Mouse (Mus musculus): Measurements from ENCODE around the gene Tjp3. TPM values are rescaled to one million over a fixed set of nuclear protein-coding genes. Genes with fewer than 3 reads are reported as not detected.

The Tjp3 gene
- polyA plus RNA-seq (2017; shearing (Covaris generic)) = 28.8 TPM

GRCm38 (mm10) chr10:81291511-81292104, at the start of gene Tjp3:
Gene Tjp3, minus strand, starts transcription at chr10:81291581.

DNA sequence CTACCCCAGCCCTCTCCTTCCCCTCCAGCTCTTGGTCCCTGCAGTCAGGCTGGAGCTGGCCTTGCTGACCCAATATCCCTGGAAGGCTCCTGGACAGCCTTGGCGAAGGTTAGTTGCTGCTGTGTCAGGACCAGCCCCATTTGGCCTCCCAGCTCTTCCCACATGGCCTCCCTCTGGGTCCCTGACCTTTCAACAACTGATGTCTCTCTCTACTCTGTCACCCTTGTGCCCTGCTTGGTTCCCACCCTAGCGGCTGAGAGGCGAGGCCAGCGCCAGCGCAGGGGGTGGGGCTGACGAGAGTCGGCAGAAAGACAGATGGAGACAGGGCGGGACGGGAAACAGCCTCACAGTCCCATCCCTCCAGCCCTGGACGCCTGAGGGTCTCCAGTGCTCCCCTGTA, 37.0 kb upstream of the Tjp3 start, which contains the start of gene Tbxa2r:
Gene Tbxa2r (plus strand): TSS at position 346 of the 400 bp plus-strand sequence.

DNA sequence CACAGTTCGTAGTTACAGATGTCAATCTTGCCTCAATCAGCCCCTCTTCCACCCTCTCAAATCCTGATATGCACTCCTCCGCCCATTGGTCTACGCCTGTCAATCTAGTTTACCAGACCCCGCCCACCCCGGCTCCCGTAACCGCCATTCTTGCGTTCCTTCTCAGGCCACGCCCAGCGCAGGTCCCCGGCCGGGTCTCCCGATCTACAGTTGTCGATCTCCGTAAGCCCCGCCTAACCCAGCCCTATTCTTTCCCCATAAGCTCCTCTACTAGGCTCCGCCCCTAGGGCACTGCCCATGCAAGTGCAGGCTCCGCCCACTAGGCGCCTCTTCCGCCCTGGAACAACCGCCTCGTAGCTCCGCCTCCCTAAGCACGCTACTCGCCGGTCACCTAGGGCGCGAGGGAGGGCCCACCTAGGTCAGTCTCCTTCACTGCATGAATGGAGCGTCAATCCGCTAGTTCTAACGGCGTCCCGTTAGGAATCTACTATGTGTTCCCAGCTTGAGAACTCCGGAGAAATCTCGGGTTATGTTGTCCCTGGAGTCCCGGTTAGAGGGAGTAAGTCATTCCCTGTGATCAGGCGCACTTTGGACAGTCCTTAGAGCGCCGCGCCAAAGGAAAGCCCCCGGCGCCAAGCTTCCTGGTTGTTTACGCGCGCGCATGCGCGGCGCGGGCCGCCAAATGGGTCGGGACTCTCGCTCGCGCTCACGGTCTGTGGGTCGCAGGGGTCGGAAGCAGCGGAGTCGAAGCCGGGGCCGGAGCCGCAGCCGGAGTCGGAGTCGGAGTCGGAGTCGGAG, 29.4 kb upstream of the Tjp3 start, which contains the start of gene Cactin:
Gene Cactin (plus strand): TSS at position 554 of the 798 bp plus-strand sequence.

DNA sequence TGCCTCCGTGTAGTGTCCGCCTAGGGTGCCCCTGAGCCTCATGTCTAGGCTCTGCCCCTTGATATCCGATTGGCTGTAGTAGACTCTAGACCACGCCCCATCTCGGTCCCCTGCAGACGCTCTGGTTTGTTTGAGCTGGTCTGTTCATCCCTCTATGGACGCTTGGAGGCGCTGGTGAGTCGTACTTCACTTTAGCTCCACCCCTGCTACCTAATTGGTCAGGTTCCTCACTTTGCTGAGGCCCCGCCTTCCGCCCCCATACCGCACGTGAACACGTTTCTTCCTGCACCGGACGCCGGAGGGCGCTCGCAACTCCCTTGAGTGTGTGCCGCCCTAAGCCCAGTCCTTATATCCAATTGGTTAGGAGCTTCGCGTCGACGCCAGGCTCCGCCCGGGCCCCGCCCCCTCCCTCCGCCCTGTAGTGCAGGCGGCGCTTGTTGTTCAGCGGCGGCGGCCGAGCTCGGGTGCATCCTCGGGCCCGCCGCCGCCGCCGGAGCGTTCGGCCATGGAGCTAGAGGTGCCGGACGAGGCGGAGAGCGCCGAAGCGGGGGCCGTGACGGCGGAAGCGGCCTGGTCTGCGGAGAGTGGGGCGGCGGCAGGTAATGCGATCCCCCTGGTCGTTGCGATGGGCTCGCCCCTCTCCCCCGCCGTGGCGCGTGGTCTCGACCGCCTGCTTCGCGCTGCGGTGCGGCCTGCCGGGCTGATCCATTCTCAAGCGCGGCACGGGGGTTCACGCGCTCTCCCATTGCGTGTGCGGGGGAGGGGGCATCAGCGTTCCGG, 1.4 kb upstream of the Tjp3 start, which contains the start of gene Pip5k1c:
Gene Pip5k1c (plus strand): TSS at position 410 of the 780 bp plus-strand sequence.

GRCm38 (mm10) chr10:81266211-81267105, 24.9 kb downstream of the Tjp3 start, which contains the start of the genes Mrpl54 and Apba3:
Gene Mrpl54, minus strand, starts transcription at chr10:81266934.
Gene Apba3, plus strand, starts transcription at chr10:81266960.

GRCm38 (mm10) chr10:81252424-81253419, 38.7 kb downstream of the Tjp3 start, which contains the start of gene Matk:
Gene Matk, plus strand, starts transcription at chr10:81252935.

GRCm38 (mm10) chr10:81232580-81233225, 58.7 kb downstream of the Tjp3 start, which contains the start of gene Zfr2:
Gene Zfr2, plus strand, starts transcription at chr10:81233155.

DNA sequence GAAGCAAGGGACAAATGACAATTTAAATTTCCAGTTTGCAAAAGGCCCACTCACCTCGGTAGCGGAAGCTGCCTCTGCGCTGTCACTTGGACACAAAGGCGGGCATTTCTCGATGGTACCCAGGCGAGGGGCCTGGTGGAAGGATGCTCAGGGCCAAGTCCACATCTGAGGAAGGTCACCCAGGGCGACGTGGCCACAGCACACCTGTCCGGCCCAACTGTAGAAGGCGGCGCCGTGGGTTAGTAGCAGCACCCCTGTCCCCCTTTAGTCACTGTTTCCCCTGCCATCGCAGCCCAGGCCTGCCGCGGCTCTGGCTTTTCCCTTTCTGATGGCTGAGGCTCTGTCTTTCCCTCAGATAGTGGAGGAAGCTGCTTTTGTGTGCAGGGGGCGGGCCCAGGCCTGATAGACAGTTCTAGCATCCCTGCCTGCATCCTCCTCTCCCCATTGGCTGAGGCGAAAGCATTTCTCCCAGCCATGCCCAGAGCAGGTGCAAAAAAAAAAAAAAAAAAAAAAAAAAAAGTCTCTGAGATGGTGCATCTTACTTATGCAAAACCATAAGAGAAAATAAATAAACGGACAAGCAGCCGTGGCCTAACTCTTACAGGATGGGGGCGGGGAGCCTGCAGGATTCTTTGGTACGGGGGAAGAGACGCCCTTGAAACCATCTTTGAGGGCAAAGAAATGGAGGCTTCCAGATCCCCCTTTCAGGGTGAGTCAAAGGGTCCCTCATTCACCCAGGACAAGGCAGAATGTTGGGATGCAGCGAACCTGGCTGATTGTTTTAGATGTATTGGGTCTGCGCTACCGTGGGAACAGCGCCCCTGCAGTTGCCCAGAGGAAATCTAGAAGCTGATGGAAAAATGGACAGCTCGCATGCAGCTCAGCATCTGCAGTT, 60.7 kb downstream of the Tjp3 start, which contains the start of gene Atcay:
Gene Atcay (minus strand): TSS at position 396 of the 895 bp plus-strand sequence.

Other genes with a start within 250 kb of the Tjp3 start
- 124 TPM for gene Sgta, start 231.4 kb downstream of the Tjp3 start, polyA plus RNA-seq (2017; shearing (Covaris generic))
- 17.8 TPM for gene Thop1, start 221.5 kb downstream of the Tjp3 start, polyA plus RNA-seq (2017; shearing (Covaris generic))
- not detected for gene Creb3l3, start 192.7 kb downstream of the Tjp3 start, polyA plus RNA-seq (2017; shearing (Covaris generic))
- gene Map2k2, start 185.7 kb downstream of the Tjp3 start, polyA plus RNA-seq (2017; shearing (Covaris generic)) = 51.7 TPM
- gene Zbtb7a, start 156.4 kb downstream of the Tjp3 start, polyA plus RNA-seq (2017; shearing (Covaris generic)) = 43.0 TPM
- 51.7 TPM for gene Pias4, start 123.7 kb downstream of the Tjp3 start, polyA plus RNA-seq (2017; shearing (Covaris generic))
- 783 TPM for gene Eef2, start 115.0 kb downstream of the Tjp3 start, polyA plus RNA-seq (2017; shearing (Covaris generic))
- gene Dapk3, start 108.6 kb downstream of the Tjp3 start, polyA plus RNA-seq (2017; shearing (Covaris generic)) = 6.7 TPM
- gene 4930442H23Rik, start 107.7 kb downstream of the Tjp3 start, polyA plus RNA-seq (2017; shearing (Covaris generic)) = not detected
- gene Nmrk2, start 89.5 kb downstream of the Tjp3 start, polyA plus RNA-seq (2017; shearing (Covaris generic)) = 0.22 TPM
- 10.3 TPM for gene Atcay, start 60.7 kb downstream of the Tjp3 start, polyA plus RNA-seq (2017; shearing (Covaris generic))
- gene Zfr2, start 58.4 kb downstream of the Tjp3 start, polyA plus RNA-seq (2017; shearing (Covaris generic)) = 5.8 TPM
- gene Matk, start 38.6 kb downstream of the Tjp3 start, polyA plus RNA-seq (2017; shearing (Covaris generic)) = 166 TPM
- 109 TPM for gene Mrpl54, start 24.6 kb downstream of the Tjp3 start, polyA plus RNA-seq (2017; shearing (Covaris generic))
- 68.0 TPM for gene Apba3, start 24.6 kb downstream of the Tjp3 start, polyA plus RNA-seq (2017; shearing (Covaris generic))
- gene Pip5k1c, start 1.4 kb upstream of the Tjp3 start, polyA plus RNA-seq (2017; shearing (Covaris generic)) = 52.4 TPM
- 39.4 TPM for gene Cactin, start 29.5 kb upstream of the Tjp3 start, polyA plus RNA-seq (2017; shearing (Covaris generic))
- gene Tbxa2r, start 37.1 kb upstream of the Tjp3 start, polyA plus RNA-seq (2017; shearing (Covaris generic)) = 67.8 TPM
- gene Gipc3, start 51.7 kb upstream of the Tjp3 start, polyA plus RNA-seq (2017; shearing (Covaris generic)) = 0.16 TPM
- 36.0 TPM for gene Hmg20b, start 58.9 kb upstream of the Tjp3 start, polyA plus RNA-seq (2017; shearing (Covaris generic))
- 1.9 TPM for gene Mfsd12, start 65.9 kb upstream of the Tjp3 start, polyA plus RNA-seq (2017; shearing (Covaris generic))
- 1.8 TPM for gene 4930404N11Rik, start 74.2 kb upstream of the Tjp3 start, polyA plus RNA-seq (2017; shearing (Covaris generic))
- gene Fzr1, start 86.9 kb upstream of the Tjp3 start, polyA plus RNA-seq (2017; shearing (Covaris generic)) = 27.4 TPM
- gene Dohh, start 92.8 kb upstream of the Tjp3 start, polyA plus RNA-seq (2017; shearing (Covaris generic)) = 52.8 TPM
- 6.0 TPM for gene Gm48551, start 92.9 kb upstream of the Tjp3 start, polyA plus RNA-seq (2017; shearing (Covaris generic))
- gene Gm48552, start 97.4 kb upstream of the Tjp3 start, polyA plus RNA-seq (2017; shearing (Covaris generic)) = 1.4 TPM
- 7.1 TPM for gene Smim24, start 101.5 kb upstream of the Tjp3 start, polyA plus RNA-seq (2017; shearing (Covaris generic))
- 25.4 TPM for gene Nfic, start 164.1 kb upstream of the Tjp3 start, polyA plus RNA-seq (2017; shearing (Covaris generic))
- 0.60 TPM for gene Celf5, start 191.1 kb upstream of the Tjp3 start, polyA plus RNA-seq (2017; shearing (Covaris generic))
- gene Ncln, start 204.8 kb upstream of the Tjp3 start, polyA plus RNA-seq (2017; shearing (Covaris generic)) = 144 TPM
- gene S1pr4, start 208.6 kb upstream of the Tjp3 start, polyA plus RNA-seq (2017; shearing (Covaris generic)) = 78.3 TPM
- 32.8 TPM for gene Gna15, start 232.6 kb upstream of the Tjp3 start, polyA plus RNA-seq (2017; shearing (Covaris generic))

Data from inflammation-experienced regulatory T-cells, adult 16 weeks (primary cell).